Mouse (Mus musculus): Measurements from ENCODE around the gene Zc4h2. TPM values are rescaled to one million over a fixed set of nuclear protein-coding genes. Genes with fewer than 3 reads are reported as not detected.

Gene Zc4h2
- polyA plus RNA-seq (2015; fragmentation: Illumina TruSeq; extraction: RNeasy Lipid Tissue Mini Kit (QIAGEN cat#74804); ENCODE audit: insufficient read depth, low replicate concordance) = 8.2 TPM

GRCm38 (mm10) chrX:95657804-95658599, at the start of gene Zc4h2:
Zc4h2 (minus strand) TSS chrX:95658509.

Other genes starting within 250 kb of the Zc4h2 start
- 7.5 TPM for gene Amer1, start 213.6 kb downstream of the Zc4h2 start, polyA plus RNA-seq (2015; fragmentation: Illumina TruSeq; extraction: RNeasy Lipid Tissue Mini Kit (QIAGEN cat#74804); ENCODE audit: insufficient read depth, low replicate concordance)
- not detected for gene Asb12, start 100.5 kb downstream of the Zc4h2 start, polyA plus RNA-seq (2015; fragmentation: Illumina TruSeq; extraction: RNeasy Lipid Tissue Mini Kit (QIAGEN cat#74804); ENCODE audit: insufficient read depth, low replicate concordance)
- not detected for gene Pfn5, start 100.4 kb downstream of the Zc4h2 start, polyA plus RNA-seq (2015; fragmentation: Illumina TruSeq; extraction: RNeasy Lipid Tissue Mini Kit (QIAGEN cat#74804); ENCODE audit: insufficient read depth, low replicate concordance)
- 0.75 TPM for gene Zc3h12b, start 53.2 kb upstream of the Zc4h2 start, polyA plus RNA-seq (2015; fragmentation: Illumina TruSeq; extraction: RNeasy Lipid Tissue Mini Kit (QIAGEN cat#74804); ENCODE audit: insufficient read depth, low replicate concordance)